19 mouse cellular contexts compared by ENCODE assay signal in genomic region chr3:142239298-142239697, GRCm38 (mm10).
"Had no signal": no experiment of that assay in that cellular context is flagged by ENCODE, and none has a peak within 500 bp of the region (broad histone marks: within the 10 kb centered on the region; RNA-seq: fewer than 3 reads in every experiment).

No protein-coding gene starts in this region.

- H3K4me2 ChIP-seq: intestine, embryonic 15.5 days; limb, embryonic 13.5 days; liver, embryonic 13.5 days; midbrain, embryonic 12.5 days; midbrain, embryonic 15.5 days; neural tube, embryonic 12.5 days; neural tube, embryonic 15.5 days had no signal

- H3K36me3 ChIP-seq: intestine, embryonic 15.5 days; limb, embryonic 13.5 days; midbrain, embryonic 12.5 days; midbrain, embryonic 15.5 days; neural tube, embryonic 12.5 days; neural tube, embryonic 15.5 days had no signal

- H3K9ac ChIP-seq: intestine, embryonic 15.5 days; limb, embryonic 13.5 days; liver, embryonic 13.5 days; midbrain, embryonic 12.5 days; midbrain, embryonic 15.5 days; neural tube, embryonic 12.5 days; neural tube, embryonic 15.5 days had no signal

- DNase-seq: kidney, adult 11 months; kidney, adult 8-10 months; kidney, postnatal 25 days; layer of hippocampus, postnatal 36 days; liver, embryonic 13.5 days; lung, adult 2 months; lung, postnatal 14 days; right cerebral cortex, adult 18-20 months; right cerebral cortex, postnatal 14 days; right cerebral cortex, postnatal 4 days; thymus, postnatal 25 days had no signal

- ATAC-seq: intestine, embryonic 15.5 days; midbrain, embryonic 15.5 days had no signal

- H3K27ac ChIP-seq: intestine, embryonic 15.5 days; left cerebral cortex, adult 2 months; limb, embryonic 13.5 days; liver, embryonic 13.5 days; macrophage; midbrain, embryonic 12.5 days; midbrain, embryonic 15.5 days; neural tube, embryonic 12.5 days; neural tube, embryonic 15.5 days had no signal

- H3K4me1 ChIP-seq: intestine, embryonic 15.5 days; liver, embryonic 13.5 days; midbrain, embryonic 15.5 days; neural tube, embryonic 12.5 days; neural tube, embryonic 15.5 days had no signal

- H3K27me3 ChIP-seq: intestine, embryonic 15.5 days; liver, embryonic 13.5 days; midbrain, embryonic 12.5 days; midbrain, embryonic 15.5 days; neural tube, embryonic 12.5 days; neural tube, embryonic 15.5 days had no signal

- H3K9me3 ChIP-seq: intestine, embryonic 15.5 days; limb, embryonic 13.5 days; liver, embryonic 13.5 days; midbrain, embryonic 12.5 days; midbrain, embryonic 15.5 days; neural tube, embryonic 12.5 days; neural tube, embryonic 15.5 days had no signal

- H3K4me3 ChIP-seq: intestine, embryonic 15.5 days; left cerebral cortex, adult 2 months; limb, embryonic 13.5 days; liver, embryonic 13.5 days; midbrain, embryonic 12.5 days; midbrain, embryonic 15.5 days; neural tube, embryonic 12.5 days; neural tube, embryonic 15.5 days had no signal
